Mouse (Mus musculus): ENCODE measurements around the gene Nup133.

The Nup133 gene

DNA sequence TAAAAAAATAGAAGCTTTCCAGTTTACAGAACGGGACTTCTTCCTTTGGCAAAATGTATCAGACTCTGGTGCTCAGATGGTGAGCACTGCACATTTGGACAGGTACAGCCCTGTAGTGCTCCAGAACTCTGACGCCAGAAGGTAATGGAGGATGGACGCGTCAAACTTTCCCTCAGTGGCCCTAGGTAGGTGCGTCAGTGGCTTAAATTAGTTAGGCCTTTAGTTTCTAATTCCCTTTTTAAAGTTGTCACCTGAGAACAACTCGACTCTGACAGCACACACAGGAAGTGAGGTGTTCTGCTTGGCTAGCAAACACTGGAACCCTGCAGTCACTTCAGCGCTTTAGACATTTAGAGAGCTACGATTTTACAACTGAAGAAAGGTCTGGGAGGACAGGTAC lies 4.6 kb upstream of the Nup133 start:
- no peak for DNase-seq (ENCODE audit: low spot score)

DNA sequence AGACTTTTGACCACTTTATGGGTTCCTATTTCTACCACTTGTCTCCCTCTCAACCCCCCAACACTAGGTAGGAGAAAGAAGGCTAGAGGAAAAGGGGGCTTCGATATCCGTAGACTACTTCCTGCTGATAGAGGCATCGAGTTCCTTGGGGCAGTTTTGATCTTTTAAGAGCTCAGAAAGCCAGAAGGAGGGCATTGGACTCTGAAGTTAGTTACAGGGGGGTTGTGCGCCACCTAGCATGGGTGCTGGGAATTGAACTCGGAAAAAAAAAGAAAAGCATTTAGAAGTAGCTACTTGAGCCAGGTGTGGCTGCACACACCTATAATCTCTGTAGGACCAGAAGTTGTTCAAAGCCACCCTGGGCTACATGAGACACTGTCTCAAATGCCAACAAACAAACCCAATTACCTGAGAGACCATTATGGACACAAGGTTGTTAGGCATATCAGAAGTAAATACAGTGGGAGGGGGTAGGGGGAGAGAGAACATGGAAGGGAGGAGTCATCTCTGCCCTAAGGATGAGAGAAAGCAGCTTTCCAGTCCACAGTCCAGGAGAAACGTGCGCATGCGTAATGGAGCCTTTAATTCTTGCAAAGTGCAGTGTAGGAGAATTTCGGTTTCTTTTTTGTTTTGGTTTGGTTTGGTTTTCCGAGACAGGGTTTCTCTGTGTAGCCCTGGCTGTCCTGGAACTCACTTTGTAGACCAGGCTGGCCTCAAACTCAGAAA lies 1.2 kb upstream of the Nup133 start:
- DNase-seq (ENCODE audit: low spot score), result peak; percentile 86

DNA sequence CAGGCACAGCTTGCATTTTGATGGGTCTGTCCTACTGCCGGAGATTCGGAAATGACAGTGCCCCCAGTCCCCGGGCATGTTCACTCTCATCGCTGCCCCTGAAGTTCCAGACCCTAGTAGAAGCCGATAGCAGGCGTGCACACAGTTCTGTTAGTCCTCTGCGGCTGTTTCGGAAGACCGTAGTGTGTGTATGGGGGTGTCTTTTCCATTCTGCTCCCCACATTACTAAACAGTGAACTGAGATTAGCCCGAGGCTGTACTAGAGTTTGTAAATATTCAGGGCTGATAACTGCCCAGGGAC lies 571 bp upstream of the Nup133 start:
- DNase-seq (ENCODE audit: low spot score), result no peak

DNA sequence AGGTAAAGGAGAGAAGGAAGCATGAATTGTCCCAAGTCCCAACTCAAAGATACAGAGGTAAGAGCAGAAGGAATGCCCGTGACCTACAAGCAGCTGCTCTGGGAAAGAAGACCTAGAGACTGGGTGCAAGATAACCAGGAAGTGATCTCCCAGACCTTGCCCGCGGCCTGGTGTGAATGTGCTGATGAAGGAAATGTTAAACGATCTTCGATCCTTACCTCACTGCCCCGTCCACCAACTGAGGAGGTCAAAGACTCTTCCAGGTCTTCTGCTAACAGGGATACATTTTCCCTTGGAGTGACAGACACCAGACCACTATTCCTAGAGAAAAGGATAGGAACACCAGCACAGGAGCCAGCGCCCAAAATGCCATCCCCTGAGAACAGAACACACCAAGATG lies 20.0 kb downstream of the Nup133 start:
- no peak for DNase-seq (ENCODE audit: low spot score)

DNA sequence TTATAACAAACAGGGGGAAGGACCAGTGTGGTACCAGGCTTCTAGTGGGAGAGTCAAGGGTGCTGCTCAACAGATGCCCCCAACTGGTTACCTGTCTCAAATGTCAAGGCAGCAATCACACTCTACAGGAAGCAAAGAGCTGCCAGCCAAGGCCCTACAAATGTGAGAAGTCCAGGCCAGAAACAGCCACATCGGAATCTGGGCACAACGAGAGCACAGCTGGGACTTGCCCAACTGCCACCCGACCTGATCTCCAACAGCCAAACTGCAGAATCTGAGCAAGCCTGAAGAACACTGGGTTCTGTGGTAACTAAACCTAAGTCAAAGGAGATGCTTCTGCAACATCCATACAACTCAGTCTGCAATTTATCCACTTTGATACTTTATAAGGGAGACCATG lies 23.4 kb downstream of the Nup133 start:
- DNase-seq (ENCODE audit: low spot score), result no peak

DNA sequence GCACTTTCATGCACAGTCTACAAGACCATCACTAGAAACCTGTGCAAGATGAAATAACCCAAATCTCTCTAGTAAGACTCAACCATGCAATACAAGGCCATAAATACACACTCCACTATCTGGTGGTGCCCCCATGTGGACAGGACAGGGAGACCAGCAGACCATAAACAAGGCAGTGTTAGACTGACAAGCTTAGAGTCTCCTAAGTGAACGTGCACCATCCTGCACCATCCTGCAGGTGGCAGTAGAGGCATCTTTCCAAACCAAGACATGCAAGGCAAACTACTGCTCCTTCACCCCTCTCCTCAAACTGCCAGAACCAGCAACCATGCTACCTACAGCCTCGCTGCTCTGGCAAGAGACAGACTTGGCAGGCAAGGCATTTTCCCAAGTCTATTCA lies 24.3 kb downstream of the Nup133 start:
- peak; percentile 95 for DNase-seq (ENCODE audit: low spot score)

DNA sequence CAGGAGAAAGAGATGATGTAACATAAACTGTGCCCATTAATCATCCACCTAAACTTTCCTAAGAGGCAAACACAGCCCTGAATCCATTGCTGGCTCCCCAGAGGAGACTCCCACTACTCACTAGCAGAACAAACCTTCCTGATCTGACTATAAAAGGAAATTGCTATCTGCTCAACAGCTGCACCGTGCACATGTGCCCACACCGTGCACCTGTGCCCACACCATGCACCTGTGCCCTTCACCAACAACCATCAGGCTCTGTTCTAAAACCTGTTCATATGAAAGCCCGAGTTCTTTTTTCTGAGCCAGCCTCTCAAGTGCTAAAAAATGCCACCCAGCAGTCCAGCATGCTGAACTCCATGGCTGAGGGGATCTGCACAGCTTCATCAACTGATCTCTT lies 34.4 kb downstream of the Nup133 start:
- no peak for DNase-seq (ENCODE audit: low spot score)

DNA sequence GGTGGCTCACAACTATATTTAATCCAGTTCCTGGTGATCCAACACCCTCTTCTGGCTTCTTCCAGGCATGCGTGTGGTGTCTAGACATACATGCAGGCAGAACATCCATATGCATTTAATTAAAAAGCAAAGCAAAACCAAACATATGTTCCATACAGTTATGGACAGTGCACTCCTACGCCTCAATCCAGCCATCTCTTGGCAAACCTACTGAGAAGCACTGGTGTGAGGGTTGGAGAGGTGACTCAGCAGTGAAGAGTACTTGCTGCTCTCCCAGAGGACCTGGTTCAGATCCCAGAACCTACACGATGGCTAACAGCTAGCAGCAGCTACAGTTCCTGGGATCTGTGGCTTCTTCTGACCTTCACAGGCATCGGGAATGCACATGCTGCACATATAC lies 36.8 kb downstream of the Nup133 start:
- DNase-seq (ENCODE audit: low spot score), result peak; percentile 32

DNA sequence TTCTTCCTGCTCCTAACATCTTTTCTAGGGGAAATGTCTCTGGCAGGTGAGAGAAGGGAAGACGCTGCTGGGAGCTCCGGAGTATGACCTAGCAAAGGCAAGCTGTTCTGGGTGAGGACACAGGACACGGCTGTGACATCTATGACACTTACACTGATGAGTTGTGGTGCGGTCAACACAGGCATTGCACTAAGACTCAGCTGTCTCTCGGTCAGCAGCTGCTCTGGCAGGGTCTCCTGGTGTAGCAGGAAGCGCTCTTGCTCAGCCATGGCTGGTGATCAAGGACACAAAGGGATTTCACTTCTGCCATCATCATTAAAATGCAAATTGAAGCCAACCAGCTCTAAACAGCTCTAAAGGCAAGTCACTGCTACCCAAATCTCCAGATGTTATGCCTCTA lies 41.5 kb downstream of the Nup133 start:
- no peak for DNase-seq (ENCODE audit: low spot score)

DNA sequence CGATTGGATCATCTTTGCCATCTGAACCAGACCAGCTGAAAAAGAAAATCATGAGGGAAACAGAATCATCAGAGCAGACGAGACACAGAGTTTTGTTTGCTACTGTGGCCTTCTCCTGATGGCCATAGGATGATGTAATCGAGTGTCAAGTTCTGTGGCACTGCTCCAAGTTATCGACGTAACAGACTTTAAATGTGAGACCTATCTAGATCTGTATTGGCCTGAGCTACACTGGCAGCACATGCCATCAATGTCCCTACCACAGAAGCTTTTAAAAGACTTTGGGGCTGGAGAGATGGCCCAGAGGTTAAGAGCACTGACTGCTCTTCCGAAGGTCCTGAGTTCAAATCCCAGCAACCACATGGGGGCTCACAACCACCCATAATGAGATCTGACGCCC lies 46.4 kb downstream of the Nup133 start:
- peak; percentile 96 for DNase-seq (ENCODE audit: low spot score)

DNA sequence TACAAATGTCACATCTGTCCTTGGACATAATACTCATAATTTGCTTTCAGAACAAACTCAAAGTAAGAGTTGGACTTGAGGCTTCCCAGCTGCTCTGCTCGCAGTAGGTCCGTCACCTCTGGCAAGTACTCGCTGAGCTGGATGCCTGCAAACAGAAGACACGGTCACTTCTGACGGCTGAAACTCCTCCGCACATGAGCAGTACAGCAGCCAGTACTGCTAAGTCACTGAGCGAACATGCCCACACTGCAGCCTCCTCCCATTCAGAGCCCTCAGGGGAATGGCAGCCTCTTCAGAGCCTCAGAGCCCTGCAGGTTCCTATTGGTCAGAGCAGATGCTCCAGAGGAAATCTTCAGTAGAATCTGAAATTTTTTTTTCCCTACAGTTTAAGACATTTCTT lies 49.7 kb downstream of the Nup133 start:
- DNase-seq (ENCODE audit: low spot score), result peak; percentile 61

DNA sequence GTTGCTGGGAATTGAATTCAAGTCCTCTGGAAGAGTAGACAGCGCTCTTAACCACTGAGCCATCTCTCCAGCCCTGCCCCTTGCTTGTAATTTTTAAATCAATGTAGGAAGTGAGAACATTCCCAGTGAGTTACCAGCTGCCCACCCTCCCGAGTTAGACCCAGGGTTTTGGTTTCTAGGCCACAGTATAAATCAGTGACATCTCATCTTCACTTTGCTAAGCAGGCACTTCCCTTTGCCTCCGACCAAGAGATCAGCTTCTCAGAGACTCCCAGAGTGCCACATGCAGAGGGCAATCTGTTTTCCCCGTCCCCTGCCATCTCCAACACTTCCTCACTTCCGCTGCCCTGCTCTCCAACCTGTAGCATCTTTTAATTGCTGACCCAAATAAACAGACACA lies 50.5 kb downstream of the Nup133 start:
- DNase-seq (ENCODE audit: low spot score), result no peak

DNA sequence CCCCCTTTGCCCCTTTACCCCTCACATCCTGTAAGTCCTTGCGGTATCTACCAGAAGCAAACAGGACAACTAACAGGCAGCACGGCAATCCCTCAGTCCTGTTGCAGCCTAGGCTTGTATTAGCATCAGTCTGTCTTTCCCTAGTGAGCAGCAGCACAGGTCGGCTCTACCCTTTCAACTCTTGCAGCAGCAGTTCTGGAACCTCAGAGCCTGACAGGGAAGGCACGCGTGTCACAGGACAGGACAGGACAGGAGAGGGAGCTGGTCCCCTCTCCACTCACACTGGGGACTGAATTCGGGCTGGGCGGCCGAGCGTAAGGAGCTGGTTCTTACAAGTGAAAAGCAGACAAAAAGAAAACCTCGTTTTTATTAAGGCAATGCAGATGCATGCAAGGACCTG lies 52.3 kb downstream of the Nup133 start:
- DNase-seq (ENCODE audit: low spot score), result no peak

DNA sequence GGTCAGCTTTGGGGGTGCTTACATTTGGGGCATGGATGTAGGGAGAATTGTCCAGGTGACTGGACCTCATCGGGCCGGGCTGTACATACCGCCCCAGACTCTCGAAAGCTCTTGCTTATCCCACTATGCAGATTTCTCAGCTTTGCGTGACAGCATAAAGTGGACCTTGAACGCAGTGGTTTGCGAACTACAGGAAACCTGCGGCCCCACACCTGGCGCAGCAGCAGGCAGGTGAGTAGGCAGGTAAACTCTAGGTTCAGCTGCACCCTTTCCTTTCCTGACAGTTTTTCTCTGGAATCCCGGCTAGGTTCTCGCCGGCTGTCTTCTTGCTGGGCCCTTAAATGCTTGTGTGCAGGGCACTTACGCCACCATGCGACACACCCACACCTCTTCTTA lies 52.7 kb downstream of the Nup133 start:
- no peak for DNase-seq (ENCODE audit: low spot score)

DNA sequence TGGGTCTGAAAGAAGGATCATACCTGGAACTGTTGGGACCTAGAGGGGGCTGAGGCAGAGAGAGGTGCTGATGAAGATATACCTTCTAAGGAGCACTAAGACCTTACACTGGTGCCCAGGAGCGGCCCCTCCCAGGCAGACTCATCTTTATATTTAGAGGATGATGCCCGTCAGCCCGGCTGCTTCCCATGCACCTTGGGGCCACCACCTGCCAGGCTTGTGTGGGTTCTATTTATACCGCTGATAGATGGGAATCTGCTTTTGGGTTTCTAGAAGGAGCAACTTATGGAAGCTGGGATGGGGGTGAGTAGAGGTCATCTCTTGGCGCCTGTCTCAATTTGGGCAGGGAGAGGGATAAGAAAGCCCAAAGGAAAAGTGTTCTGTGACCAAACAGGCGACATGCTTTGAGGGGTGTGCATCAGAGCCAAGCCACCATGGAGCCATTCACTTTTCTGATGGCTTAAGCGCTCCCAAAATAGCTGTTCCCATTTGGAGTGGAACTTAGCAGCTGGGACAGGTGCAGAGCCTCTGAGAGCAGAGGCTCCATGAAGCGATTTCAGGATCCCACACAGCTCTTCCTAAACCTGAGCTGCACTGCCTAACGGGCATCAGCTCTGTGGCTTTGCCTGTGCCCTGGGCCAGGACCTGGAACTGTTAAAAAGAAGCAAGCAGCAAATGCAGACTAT lies 53.2 kb downstream of the Nup133 start:
- DNase-seq (ENCODE audit: low spot score), result no peak

DNA sequence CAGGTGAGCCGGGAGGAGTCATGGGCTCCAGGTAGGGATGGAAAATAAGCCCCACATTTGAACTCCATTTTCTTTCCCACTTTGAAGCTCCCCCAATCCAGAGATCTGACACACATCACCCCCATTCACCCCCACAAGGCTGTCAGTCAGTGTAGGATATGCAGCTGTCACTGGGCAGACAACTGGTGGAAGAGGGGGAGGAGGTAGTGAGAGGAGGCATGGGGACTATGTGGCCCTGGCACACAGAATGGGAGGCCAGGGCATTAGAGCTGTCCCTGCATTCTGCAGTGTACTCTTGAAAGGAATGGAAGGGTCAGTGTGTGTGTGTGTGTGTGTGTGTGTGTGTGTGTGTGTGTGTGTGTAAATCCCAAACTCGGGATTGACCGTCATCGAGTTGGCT lies 53.8 kb downstream of the Nup133 start:
- no peak for DNase-seq (ENCODE audit: low spot score)

DNA sequence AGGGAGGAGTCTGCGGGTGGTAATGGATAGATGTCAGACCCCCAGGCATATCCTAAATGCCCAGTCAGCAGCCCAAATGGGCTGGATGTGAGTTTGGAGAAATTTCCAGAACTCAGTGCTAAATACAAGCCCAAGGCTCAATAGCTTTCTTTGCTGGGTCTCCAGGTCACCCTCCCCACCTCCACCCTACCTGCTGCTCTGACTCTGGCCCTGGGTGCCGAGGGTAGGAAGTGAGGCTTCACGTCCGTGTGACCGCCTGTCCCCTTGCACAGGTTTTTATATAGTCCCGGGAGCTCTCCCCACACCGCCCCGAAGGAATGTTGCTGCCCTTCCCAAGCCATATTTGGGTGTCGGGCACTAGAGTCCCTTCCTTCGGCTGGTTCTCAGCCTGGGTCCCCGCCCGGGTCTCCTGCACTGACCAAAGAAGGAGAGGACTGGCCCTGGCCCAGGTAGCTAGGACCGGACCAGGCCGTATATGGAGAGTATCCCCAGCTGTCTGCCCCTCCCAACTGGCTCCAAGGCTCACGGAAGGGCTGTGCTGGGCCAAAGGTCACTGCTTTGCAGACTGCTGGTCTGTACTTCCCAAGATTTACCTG lies 54.5 kb downstream of the Nup133 start, which contains the start of gene Acta1:
Gene Acta1, minus strand, starts transcription at position 250 of the 596 bp plus-strand sequence.
- no peak for DNase-seq (ENCODE audit: low spot score)

DNA sequence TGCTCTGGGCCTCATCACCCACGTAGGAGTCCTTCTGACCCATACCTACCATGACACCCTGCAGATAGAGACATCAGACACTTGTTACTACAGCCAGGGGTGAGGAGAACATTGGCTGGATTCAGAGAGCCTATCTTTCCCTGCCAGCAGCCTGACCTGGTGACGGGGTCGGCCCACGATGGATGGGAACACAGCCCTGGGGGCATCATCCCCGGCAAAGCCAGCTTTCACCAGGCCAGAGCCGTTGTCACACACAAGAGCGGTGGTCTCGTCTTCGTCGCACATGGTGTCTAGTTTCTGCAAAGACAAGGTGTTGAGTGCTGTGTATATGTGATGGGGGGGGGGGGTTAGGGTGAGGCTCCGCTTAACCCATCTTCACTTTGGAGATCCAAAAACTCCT lies 55.7 kb downstream of the Nup133 start:
- no peak for DNase-seq (ENCODE audit: low spot score)

DNA sequence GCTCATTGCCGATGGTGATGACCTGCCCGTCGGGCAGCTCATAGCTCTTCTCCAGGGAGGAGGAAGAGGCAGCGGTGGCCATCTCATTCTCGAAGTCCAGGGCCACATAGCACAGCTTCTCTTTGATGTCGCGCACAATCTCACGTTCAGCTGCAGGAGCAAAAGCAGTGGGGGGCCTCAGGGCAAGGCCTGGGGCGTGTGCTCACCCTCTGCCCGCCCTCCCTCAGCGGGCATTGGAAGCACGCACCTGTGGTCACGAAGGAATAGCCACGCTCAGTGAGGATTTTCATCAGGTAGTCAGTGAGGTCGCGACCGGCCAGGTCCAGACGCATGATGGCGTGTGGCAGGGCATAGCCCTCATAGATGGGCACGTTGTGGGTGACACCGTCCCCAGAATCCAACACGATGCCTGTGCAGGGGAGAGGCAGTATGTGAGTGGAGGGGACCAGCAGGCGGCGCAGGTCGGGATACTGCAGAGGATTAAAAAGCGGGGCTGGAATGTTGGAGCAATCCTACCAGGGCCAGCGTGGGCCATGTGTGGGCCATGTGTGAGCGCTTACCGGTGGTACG lies 56.4 kb downstream of the Nup133 start:
- DNase-seq (ENCODE audit: low spot score), result no peak

DNA sequence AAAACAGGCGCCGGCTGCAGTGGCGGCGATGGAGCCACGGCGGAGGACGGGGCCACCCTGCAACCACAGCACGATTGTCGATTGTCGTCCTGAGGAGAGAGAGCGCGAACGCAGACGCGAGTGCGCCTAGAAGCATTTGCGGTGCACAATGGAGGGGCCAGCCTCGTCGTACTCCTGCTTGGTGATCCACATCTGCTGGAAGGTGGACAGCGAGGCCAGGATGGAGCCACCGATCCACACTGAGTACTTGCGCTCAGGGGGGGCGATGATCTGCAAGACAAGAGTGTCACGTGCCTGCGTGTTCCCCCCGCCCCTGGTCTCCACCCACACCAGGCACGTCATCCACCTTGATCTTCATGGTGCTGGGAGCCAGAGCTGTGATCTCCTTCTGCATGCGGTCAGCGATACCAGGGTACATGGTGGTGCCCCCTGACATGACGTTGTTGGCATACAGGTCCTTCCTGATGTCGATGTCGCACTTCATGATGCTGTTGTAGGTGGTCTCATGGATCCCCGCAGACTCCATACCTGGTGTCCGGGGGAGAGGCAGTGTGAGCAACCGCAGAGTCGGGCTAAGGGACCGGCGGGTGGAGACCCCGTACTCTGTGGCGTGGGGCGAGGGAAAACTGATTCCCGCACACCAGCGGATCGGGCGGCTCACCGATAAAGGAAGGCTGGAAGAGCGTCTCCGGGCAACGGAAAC lies 57.0 kb downstream of the Nup133 start:
- no peak for DNase-seq (ENCODE audit: low spot score)

DNA sequence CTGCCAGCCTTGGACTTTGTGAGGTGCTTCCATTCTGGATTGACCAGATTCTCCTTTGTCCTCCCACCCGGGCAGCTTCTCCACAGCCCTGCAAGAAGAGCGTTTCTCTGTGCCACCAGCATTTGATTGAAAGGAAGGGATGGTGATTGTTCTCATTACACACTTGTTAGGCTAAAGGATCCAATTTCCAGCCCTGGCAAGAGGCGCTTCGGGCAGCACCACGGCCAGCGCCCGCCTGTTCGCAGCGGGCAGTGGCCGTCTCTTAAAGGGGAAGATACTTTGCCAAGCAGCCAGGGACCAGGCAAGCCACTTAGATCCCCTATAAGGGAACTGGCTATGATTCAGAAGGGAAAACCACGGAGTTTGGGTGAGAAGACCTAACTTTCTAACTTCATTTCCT lies 57.8 kb downstream of the Nup133 start:
- DNase-seq (ENCODE audit: low spot score), result no peak

DNA sequence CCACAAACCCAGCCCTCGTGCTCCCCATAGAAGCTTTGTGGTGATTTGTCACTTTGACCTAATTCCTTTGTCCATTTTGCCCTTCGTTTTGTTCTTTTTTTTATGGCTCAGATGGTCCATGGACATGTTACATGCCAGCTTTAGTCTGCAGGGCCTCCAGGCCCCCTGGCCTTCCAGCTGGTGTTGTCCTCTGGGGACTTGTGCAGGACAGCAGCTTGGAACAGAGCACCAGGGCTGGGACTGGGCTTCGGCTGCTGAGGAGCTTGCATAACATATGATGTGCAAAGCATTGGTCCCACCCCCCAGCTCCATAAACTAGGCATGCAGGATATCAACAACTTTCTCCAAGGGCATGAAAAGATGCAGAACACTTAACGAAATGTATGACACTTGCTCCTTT lies 59.3 kb downstream of the Nup133 start:
- DNase-seq (ENCODE audit: low spot score), result peak; percentile 58

DNA sequence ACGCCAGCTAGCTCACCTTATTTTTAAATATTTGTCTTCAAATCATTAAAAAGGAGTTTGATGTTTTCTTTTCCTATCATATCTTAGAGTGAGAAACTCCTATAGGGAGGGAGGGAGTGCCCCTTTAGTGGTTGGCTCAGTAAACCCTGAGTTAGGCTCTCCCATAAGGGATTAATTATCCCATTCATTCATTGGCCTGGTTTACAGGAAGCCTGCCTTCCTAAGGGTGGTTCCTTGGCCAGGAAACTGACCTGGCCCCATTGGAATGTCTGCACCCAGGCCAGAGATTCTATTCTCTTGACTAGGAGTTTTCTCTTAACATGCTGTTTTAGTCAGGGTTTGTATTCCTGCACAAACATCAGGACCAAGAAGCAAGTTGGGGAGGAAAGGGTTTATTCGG lies 61.1 kb downstream of the Nup133 start:
- DNase-seq (ENCODE audit: low spot score), result no peak

Data from MN1 (cell line).